Mouse (Mus musculus) gastrocnemius, postnatal 36 days (tissue): ENCODE data around the gene Dkkl1. TPM values are rescaled to one million over a fixed set of nuclear protein-coding genes. Genes with fewer than 3 reads are reported as not detected.

Experiments used
- DNase-seq, 2 experiments: peaks; one replicate each; pipeline ENCODE4 v3.0.0; 2022
- intact Hi-C: fragments of 180-260 bp; cut with DNase I; formaldehyde crosslinking; loops from one replicate; pipeline ENCODE4 v1.15.1; 2025
- total RNA-seq, 2 experiments: library from RNA; stranded (reverse); gene quantifications; 2 replicates each; pipeline ENCODE4 v1.2.3; 2021

The Dkkl1 gene
- total RNA-seq, 2 experiments from 2014 or later = not detected

GRCm38 (mm10) chr7:45231192-45231591, 19.2 kb upstream of the Dkkl1 start:
- no peak for DNase-seq
- intact Hi-C loops = no loop called here

- intact Hi-C loops = no loop called here
- DNase-seq = no peak
Measured at GRCm38 (mm10) chr7:45229459-45230203, 17.7 kb upstream of the Dkkl1 start.

- DNase-seq = no peak
- intact Hi-C loops = no loop called here
Measured at GRCm38 (mm10) chr7:45229046-45229445, 17.1 kb upstream of the Dkkl1 start.

GRCm38 (mm10) chr7:45228548-45228947, 16.6 kb upstream of the Dkkl1 start:
- DNase-seq = no peak
- intact Hi-C loops = no loop called here

GRCm38 (mm10) chr7:45226421-45226820, 14.5 kb upstream of the Dkkl1 start:
- DNase-seq = no peak
- intact Hi-C loops = no loop called here

- intact Hi-C loops = no loop called here
Measured at GRCm38 (mm10) chr7:45224826-45225225, 12.9 kb upstream of the Dkkl1 start.

GRCm38 (mm10) chr7:45221680-45222079, 9.7 kb upstream of the Dkkl1 start:
- intact Hi-C loops = no loop called here
- no peak for DNase-seq

More at GRCm38 (mm10) chr7:45224826-45225225, 12.9 kb upstream of the Dkkl1 start:
- DNase-seq = no peak

GRCm38 (mm10) chr7:45216442-45217183, 4.7 kb upstream of the Dkkl1 start:
- intact Hi-C loops = no loop called here
- DNase-seq = peak in 1 of 2 experiments; percentile 41

GRCm38 (mm10) chr7:45215673-45216441, 3.9 kb upstream of the Dkkl1 start, which contains the start of gene Tead2:
Gene Tead2, plus strand, starts transcription at chr7:45215753.
- no peak for DNase-seq

GRCm38 (mm10) chr7:45213708-45214107, 1.8 kb upstream of the Dkkl1 start:
- DNase-seq = no peak
- intact Hi-C loops = no loop called here

More at GRCm38 (mm10) chr7:45215673-45216441, 3.9 kb upstream of the Dkkl1 start, which contains the start of gene Tead2:
- intact Hi-C loops = no loop called here

- intact Hi-C loops = no loop called here
- DNase-seq = no peak
Measured at GRCm38 (mm10) chr7:45212356-45212755, 409 bp upstream of the Dkkl1 start.

- intact Hi-C loops = no loop called here
- no peak for DNase-seq
Measured at GRCm38 (mm10) chr7:45211070-45211469, 877 bp downstream of the Dkkl1 start.

- no peak for DNase-seq
- intact Hi-C loops = loop anchor here (5.0 kb wide), 1 partner anchor 64 kb away; no protein-coding TSS in a partner anchor
Measured at GRCm38 (mm10) chr7:45208260-45208659, 3.7 kb downstream of the Dkkl1 start.

GRCm38 (mm10) chr7:45204380-45205143, 7.4 kb downstream of the Dkkl1 start, which contains the start of gene Ccdc155:
Gene Ccdc155, minus strand, starts transcription at chr7:45204892.
- intact Hi-C loops = loop anchor here (5.0 kb wide), 1 partner anchor 68 kb away; no protein-coding TSS in a partner anchor
- peak; percentile 62 to 81 for DNase-seq

- DNase-seq = no peak
- intact Hi-C loops = no loop called here
Measured at GRCm38 (mm10) chr7:45202654-45203053, 9.3 kb downstream of the Dkkl1 start.

- intact Hi-C loops = loop anchor here (1.0 to 5.0 kb wide), 2 partner anchors 37 to 122 kb away; no protein-coding TSS in a partner anchor
Measured at GRCm38 (mm10) chr7:45198961-45199360, 13.0 kb downstream of the Dkkl1 start.

GRCm38 (mm10) chr7:45198435-45198834, 13.5 kb downstream of the Dkkl1 start:
- DNase-seq = peak; percentile 66 to 76

More at GRCm38 (mm10) chr7:45198961-45199360, 13.0 kb downstream of the Dkkl1 start:
- DNase-seq = no peak

GRCm38 (mm10) chr7:45196994-45197393, 15.0 kb downstream of the Dkkl1 start:
- no peak for DNase-seq
- intact Hi-C loops = loop anchor here (5.0 kb wide), 1 partner anchor 120 kb away; no protein-coding TSS in a partner anchor

More at GRCm38 (mm10) chr7:45198435-45198834, 13.5 kb downstream of the Dkkl1 start:
- intact Hi-C loops = loop anchor here (1.0 to 5.0 kb wide), 2 partner anchors 36 to 121 kb away; no protein-coding TSS in a partner anchor

- intact Hi-C loops = loop anchor here (5.0 kb wide), 1 partner anchor 119 kb away; no protein-coding TSS in a partner anchor
- no peak for DNase-seq
Measured at GRCm38 (mm10) chr7:45196176-45196535, 15.8 kb downstream of the Dkkl1 start.
